Mouse (Mus musculus) v-Abl transformed pro-B cells (cell line): ENCODE measurements around the gene Tbp.

Experiments
- in situ Hi-C, 2 experiments: fragments of 400-800 bp; cut with MboI; formaldehyde crosslinking; loops; one replicate each; pipeline ENCODE4 v1.15.1; 2025; ENCODE audit not compliant: unreplicated experiment in 2 of 2

The Tbp gene

DNA sequence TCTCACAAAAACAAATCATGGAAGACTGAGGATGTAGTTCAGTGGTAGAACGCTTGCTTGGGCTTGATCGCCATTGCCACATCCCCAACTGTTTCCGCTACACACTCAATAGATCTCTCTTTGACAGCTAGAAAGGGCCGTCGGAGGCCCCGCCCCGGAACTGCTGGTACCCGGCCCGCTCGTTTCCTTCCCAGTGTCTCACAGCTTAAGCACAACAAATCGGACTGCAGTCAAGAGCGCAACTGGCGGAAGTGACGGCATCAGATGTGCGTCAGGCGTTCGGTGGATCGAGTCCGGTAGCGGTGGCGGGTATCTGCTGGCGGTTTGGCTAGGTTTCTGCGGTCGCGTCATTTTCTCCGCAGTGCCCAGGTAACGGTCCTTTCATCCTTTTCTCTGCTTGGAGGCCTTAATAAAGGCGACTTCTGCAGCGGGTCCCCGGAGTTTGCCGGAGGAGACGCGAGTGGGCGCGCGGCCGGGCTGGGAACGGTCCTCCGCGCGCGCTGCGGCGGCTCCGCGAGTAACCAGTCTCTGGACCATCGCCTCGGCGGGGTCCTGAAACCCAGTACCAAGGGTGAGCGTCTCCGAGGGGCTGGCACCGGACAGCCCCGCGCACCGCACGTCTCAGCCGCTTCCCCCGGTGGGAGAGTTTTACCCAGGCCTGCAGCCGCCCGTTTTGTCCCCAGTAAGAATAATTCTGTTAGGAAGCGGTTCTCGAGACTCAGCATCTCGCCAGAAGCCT is at the start of gene Tbp, which contains the start of gene Psmb1:
Tbp (plus strand) TSS at position 233 of the 739 bp plus-strand sequence.
Psmb1 (minus strand) TSS at position 96 of the 739 bp plus-strand sequence.
- in situ Hi-C loops: loop anchor here in 1 of 2 experiments (10.0 kb wide), 1 partner anchor 65 kb away; the partner anchor contains the start of gene Prdm9

DNA sequence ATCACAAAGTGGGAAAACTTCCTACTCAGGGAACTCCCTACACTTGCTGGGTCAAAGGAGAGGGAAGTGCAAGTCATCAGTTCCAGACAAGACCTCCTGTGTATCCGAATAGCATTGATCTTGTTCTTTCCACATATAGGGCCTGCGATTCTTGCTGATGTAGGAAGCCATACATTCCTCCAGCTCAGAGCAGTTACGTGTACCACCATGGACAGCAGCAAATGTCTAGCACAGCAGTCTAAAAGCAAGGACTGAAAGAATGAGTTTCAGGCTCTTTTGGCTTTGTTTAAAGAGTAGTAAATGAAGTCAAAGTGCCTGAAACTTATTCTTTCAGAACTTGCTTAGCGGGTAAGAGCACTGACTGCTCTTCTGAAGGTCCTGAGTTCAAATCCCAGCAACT is 44.5 kb upstream of the Tbp start:
- in situ Hi-C loops: loop anchor here in 1 of 2 experiments (25.0 kb wide), 2 partner anchors 393 to 918 kb away; no protein-coding TSS in a partner anchor

DNA sequence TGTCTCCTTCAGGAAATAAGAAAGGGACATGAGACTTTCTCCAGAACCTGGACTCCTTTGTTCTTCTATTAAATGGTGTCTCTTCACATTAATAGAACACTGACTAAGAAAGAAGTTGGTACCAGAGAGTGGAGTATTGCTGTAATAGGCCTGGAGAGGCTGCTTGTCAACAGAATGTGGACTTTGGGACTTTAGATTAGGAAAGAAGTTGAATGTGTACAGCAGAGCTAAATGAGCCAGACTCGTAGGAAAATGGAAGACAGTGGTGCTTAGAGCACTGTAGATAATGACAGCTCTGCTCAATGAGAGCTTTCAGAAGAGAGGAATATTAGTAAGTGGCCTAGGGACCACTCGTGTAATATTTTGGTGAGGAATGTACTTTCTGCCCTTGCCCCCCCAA is 43.1 kb upstream of the Tbp start:
- in situ Hi-C loops: loop anchor here in 1 of 2 experiments (25.0 kb wide), 2 partner anchors 394 to 919 kb away; no protein-coding TSS in a partner anchor

- in situ Hi-C loops: loop anchor here (10.0 to 25.0 kb wide), 3 partner anchors 397 to 935 kb away; no protein-coding TSS in a partner anchor
These were observed 39.9 kb upstream of the Tbp start for GRCm38 (mm10) chr17:15459761-15460160.

GRCm38 (mm10) chr17:15461921-15462495 is 37.7 kb upstream of the Tbp start:
- in situ Hi-C loops: loop anchor here (10.0 to 25.0 kb wide), 3 partner anchors 400 to 937 kb away; no protein-coding TSS in a partner anchor

DNA sequence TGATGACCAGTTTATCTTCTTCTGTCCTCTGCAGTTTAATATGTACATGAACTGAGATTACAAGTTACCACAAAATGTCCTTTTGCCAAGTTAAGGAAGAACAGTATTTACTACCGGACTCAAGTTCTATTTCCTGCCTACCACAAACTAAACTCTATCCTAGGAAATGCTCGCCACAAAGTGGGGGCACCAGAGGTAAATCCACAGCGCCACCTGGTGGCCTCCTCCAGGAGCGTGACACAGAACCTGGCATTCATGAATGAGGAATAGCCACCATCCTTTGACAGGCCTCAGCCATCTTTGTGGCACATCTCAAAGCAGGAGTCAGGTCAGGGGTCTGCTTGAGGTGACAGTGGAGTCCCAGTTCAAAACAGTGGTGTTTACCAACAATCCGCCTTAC is 32.0 kb upstream of the Tbp start:
- in situ Hi-C loops: loop anchor here (5.0 to 25.0 kb wide), 4 partner anchors 400 to 943 kb away; no protein-coding TSS in a partner anchor

DNA sequence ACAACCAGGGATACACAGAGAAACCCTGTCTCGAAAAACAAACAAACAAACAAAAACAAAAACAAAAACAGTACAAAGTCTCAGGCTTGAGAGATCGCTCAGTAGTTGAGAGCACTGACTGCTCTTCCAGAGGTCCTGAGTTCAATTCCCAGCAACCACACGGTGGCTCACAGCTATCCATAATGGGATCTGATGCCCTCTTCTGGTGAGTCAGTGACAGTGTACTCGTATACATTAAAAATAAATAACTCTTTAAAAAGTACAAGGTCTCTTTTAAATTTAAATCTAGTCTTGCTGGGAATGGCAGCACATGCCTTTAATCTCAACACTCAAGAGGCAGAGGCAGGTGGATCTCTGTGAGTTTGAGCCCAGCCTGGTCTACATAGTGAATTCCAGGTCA is 27.0 kb upstream of the Tbp start:
- in situ Hi-C loops: loop anchor here in 1 of 2 experiments (25.0 kb wide), 2 partner anchors 410 to 935 kb away; no protein-coding TSS in a partner anchor

- in situ Hi-C loops: loop anchor here in 1 of 2 experiments (10.0 kb wide), 1 partner anchor 74 kb away; the partner anchor contains the start of gene Prdm9
These were observed 9.1 kb upstream of the Tbp start for GRCm38 (mm10) chr17:15490542-15490941.

GRCm38 (mm10) chr17:15497882-15498752 is 1.6 kb upstream of the Tbp start:
- in situ Hi-C loops: loop anchor here in 1 of 2 experiments (10.0 kb wide), 1 partner anchor 67 kb away; the partner anchor contains the start of gene Prdm9

DNA sequence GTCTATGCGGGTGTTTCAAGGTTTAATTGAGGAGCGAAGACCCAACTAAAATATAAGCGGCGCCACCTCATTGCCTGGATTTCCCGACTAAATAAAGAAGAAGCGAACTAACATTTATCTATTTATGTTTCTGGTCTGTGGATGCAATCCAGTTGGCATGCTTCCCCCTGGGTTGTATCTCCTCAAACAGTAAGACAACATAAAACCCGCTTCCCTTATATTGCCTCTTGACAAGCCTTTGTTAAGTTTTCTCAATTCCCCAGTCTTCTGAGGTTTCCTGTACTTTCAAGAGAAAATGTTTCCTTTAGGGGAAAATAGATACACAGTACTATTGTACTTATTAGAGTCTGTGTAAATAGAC is 955 bp upstream of the Tbp start:
- in situ Hi-C loops: loop anchor here in 1 of 2 experiments (10.0 kb wide), 1 partner anchor 66 kb away; the partner anchor contains the start of gene Prdm9

GRCm38 (mm10) chr17:15510694-15511093 is 11.0 kb downstream of the Tbp start:
- in situ Hi-C loops: no loop called here

DNA sequence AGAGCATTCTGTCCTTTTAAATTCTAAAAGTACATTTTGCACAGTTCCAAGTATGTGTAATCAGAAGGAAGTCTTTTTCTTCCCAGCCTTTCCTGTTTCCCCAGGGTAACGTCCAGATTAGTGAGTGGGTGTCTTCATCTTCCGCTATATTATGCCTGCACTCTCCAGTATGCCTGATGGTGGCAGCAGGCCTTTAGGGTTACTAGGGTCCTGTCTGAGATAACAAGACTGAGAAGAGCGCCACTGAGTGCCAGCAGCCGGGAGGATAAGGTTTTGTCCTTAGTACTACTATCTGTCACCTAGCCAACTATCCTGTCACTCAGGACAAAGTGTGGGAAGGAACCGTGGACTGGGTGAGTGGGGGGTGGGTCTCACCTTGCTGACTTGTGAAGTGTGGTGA is 18.1 kb downstream of the Tbp start:
- in situ Hi-C loops: no loop called here

DNA sequence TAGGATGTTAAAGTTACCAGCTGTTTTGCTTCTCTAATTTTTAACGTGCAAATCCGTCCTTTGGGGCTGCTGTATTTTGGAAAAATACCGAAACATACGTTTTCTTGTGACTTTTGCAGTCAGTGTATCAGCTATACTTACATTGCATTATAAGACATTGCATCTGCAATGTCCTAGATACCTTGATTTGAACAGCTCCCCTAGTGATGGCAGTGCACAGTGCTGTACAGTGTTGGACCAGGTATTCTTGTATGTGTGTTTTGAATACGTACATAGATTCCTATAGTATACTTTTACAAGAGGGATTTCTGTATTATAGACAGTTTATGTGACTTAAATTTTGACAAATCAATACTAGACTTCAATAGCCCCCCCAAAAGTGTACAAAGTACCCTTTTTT is 18.5 kb downstream of the Tbp start:
- in situ Hi-C loops: no loop called here

GRCm38 (mm10) chr17:15518766-15519165 is 19.1 kb downstream of the Tbp start:
- in situ Hi-C loops: no loop called here

- in situ Hi-C loops: loop anchor here (10.0 to 25.0 kb wide), 3 partner anchors 188 to 1336 kb away; no protein-coding TSS in a partner anchor
These were observed 26.6 kb downstream of the Tbp start for GRCm38 (mm10) chr17:15526304-15526703.

GRCm38 (mm10) chr17:15526986-15527810 is 27.5 kb downstream of the Tbp start, which contains the start of gene Pdcd2:
Gene Pdcd2 (minus strand): TSS chr17:15527301.
- in situ Hi-C loops: loop anchor here (10.0 to 25.0 kb wide), 3 partner anchors 188 to 1335 kb away; no protein-coding TSS in a partner anchor

- in situ Hi-C loops: loop anchor here (10.0 to 25.0 kb wide), 3 partner anchors 187 to 1335 kb away; no protein-coding TSS in a partner anchor
These were observed 28.1 kb downstream of the Tbp start for GRCm38 (mm10) chr17:15527811-15528136.

DNA sequence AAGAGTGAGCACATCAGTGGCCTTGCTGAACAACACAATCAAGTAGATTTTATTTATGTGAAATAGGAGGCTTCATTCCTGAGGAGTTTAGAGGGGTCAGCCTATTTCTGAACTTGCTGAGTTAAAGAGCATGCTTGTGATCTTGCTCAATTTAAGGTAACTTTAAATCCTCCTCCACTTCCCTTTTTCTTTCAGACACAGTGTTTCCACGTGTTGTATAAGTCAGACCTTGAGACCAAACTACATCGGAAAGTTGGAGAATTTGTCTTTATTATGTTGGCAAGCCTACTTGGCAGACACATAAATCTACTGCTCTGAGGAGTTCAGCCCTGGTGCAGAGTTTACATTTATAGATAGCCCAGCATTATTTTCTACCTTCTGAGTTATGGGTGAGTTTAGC is 29.2 kb downstream of the Tbp start:
- in situ Hi-C loops: loop anchor here (10.0 to 25.0 kb wide), 3 partner anchors 186 to 1333 kb away; no protein-coding TSS in a partner anchor

DNA sequence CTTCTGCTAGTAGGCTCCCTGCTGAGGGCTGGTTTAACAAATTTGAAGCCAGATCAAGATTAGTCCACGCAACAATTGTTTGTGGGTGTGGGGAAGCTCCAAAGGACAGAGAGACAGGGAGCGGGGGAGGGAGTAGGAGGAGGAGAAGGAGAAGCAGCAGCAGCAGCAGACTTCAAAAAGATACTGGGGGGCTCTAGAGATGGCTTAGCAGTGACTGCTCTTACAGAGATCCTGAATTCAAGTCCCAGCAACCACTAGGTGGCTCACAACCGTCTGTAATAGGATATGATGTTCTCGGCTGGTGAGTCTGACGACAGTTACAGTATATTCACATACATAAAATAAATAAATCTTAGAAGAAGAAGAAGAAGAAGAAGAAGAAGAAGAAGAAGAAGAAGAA is 30.5 kb downstream of the Tbp start:
- in situ Hi-C loops: loop anchor here (5.0 to 25.0 kb wide), 2 partner anchors 247 to 1332 kb away; no protein-coding TSS in a partner anchor
